Mouse (Mus musculus) skeletal muscle tissue, adult 2 months (tissue): ENCODE results near the gene Lrsam1.

Experiments
- DNase-seq: peaks from one replicate; pipeline ENCODE4 v3.0.0-alpha.2; 2012; ENCODE audit warnings: low read depth, low spot score

Lrsam1 gene

GRCm38 (mm10) chr2:32926330-32927075 is 34.9 kb downstream of the Lrsam1 start:
- DNase-seq, result no peak

GRCm38 (mm10) chr2:32924306-32924844 is 37.0 kb downstream of the Lrsam1 start:
- no peak for DNase-seq

DNA sequence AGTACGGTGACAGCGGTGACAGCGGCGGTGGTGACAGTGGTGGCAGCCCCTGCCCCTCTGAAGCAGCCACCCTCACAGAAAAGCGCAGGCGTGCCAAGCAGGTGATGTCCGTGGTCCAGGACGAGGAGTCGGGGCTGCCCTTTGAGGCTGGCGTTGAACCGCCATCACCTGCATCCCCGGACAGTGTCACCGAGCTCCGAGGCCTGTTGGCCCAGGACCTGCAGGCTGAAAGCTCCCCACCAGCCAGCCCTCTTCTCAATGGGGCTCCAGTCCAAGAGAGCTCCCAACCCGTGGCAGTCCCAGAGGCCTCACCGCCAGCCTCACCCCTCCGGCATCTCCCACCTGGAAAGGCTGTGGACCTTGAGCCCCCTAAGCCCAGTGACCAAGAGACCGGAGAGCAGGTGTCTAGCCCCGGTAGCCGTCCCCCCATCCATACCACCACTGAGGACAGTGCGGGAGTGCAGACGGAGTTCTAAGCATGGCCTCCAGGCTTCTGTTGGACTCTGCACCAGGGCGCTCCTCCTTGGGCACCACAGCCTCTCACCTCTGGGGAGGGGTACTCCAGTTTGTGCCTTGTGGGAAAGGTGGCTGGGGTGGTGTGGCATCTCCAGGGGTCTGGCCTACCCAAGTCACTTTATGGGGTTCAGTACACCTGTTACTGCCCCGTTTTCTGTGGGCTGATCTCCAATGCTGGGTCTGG is 37.7 kb downstream of the Lrsam1 start:
- no peak for DNase-seq

DNA sequence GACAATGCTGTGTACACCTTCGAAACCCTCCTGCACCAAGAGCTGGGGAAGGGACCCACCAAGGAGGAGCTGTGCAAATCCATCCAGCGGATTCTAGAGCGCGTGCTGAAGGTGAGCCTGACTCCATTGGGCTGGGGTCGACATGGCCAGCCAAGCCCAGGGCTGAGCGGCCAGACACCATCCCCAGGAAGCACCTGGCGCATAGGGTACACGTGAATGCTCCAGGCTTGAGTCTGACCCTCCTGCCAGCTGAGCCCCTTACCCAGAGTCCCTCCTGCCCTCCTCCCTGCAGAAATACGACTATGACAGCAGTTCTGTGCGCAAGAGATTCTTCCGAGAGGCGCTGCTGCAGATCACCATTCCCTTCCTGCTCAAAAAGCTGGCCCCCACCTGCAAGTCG is 38.9 kb downstream of the Lrsam1 start:
- no peak for DNase-seq

- DNase-seq, result no peak
Measured at GRCm38 (mm10) chr2:32921801-32922380, 39.5 kb downstream of the Lrsam1 start.

DNA sequence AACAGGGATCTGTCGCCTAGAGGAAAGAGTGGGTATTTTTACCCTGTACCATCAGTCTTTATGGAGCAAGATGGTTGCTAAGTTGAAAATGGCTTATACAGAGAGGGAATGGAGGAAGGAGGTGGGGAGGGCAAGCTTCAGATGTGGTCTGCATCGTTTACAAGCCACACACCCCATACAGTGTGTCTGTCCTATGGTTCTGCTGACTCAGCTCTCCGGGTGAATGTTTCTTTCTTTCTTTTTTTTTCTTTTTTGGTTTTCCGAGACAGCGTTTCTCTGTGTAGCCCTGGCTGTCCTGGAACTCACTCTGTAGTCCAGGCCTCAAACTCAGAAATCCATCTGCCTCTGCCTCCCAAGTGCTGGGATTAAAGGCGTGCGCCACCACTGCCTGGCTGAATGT is 40.2 kb downstream of the Lrsam1 start:
- DNase-seq, result no peak

- DNase-seq, result no peak
Measured at GRCm38 (mm10) chr2:32918391-32918790, 43.0 kb downstream of the Lrsam1 start.

GRCm38 (mm10) chr2:32917526-32917925 is 43.9 kb downstream of the Lrsam1 start:
- DNase-seq, result peak; percentile 55

- DNase-seq, result peak; percentile 56
Measured at GRCm38 (mm10) chr2:32914896-32915295, 46.5 kb downstream of the Lrsam1 start.

- DNase-seq, result no peak
Measured at GRCm38 (mm10) chr2:32914362-32914761, 47.1 kb downstream of the Lrsam1 start.

GRCm38 (mm10) chr2:32912210-32912804 is 49.1 kb downstream of the Lrsam1 start:
- DNase-seq, result peak; percentile 86

DNA sequence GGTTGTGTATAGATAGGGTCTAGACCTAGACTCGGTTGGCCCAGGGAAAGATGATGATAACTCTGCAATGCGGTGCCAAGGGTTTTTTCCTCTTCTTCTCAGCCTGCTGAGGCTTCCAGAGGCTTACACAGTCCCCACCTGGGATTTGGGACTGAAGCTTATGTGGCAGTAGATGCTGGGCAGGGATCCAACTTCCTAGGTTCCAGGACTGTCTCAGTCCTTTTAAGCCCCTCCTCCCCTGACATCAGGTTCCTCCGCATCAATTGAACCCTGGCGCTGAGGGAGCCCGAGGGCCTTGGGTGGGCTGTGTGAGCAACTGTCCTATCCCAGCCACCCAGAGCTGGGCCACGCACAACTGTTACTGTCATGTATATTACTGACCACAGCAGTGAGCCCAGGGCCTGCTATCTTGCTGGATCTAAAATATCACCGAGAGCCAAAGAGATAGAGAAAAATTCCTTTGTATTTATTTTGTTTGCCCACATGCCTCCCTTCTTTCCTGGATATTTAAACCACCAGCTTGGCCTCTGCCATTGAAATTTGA is 49.7 kb downstream of the Lrsam1 start:
- DNase-seq, result no peak

GRCm38 (mm10) chr2:32908796-32909195 is 52.6 kb downstream of the Lrsam1 start:
- DNase-seq, result no peak

- DNase-seq, result no peak
Measured at GRCm38 (mm10) chr2:32908272-32908671, 53.1 kb downstream of the Lrsam1 start.

- no peak for DNase-seq
Measured at GRCm38 (mm10) chr2:32907442-32907841, 54.0 kb downstream of the Lrsam1 start.

DNA sequence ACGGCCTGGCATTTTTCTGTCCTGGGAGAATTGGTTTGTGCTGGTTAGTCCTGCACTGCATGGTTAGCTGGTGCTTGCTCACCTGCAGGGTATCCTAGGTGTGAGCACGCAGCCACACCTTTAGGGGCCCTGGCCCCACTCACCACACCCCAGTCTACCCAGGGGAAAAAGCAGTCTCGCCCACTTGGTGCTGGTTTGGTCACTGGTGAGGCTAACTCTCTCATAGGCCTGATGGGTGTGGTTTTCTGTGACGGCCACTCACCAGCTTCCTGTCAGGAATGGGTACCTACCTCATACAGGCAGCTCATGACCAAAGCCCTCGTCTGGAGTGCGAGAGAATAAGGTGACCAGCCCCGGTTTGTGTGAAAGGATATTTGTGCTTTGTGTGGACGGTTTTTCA is 56.1 kb downstream of the Lrsam1 start:
- no peak for DNase-seq

GRCm38 (mm10) chr2:32904637-32905036 is 56.8 kb downstream of the Lrsam1 start:
- DNase-seq, result no peak

DNA sequence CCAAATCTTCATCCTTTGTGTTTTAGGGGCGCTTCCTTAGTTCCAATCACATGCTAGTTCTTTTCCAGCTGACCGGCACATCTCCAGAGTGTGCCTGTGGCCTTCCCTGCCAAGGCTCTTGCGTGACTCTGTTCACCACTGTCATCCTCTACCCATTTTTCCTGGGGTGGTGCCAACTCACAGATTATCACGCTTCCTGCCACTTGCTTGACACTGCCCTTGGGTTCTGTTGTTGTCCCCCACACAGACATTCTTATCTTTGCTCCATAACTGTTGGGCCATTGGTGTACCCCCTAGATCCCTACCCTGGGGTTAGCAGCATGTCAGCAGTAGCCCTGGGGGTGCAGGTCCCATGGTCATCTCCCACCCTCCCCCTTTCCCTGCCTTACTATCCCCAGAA is 57.9 kb downstream of the Lrsam1 start:
- no peak for DNase-seq

DNA sequence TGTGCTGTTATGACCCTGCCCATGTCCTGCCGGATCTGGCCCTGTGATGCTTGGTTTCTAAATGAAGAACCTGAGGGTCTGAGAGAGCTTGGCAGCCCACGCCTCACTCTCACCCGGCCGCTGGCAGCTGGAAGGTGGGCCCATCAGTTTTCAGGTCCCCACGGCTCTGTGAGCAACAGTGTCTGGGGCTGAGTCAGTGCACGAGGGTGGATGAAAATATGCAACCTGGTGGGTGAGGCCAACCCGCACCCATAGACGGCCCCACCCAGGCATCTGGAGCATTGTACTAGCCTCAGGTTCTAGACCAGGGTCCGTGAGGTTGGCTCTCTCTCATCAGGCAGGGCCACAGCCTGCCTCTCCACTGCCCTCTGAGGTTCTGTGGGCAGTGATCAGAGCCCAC is 59.3 kb downstream of the Lrsam1 start:
- no peak for DNase-seq

- no peak for DNase-seq
Measured at GRCm38 (mm10) chr2:32898983-32899382, 62.4 kb downstream of the Lrsam1 start.

DNA sequence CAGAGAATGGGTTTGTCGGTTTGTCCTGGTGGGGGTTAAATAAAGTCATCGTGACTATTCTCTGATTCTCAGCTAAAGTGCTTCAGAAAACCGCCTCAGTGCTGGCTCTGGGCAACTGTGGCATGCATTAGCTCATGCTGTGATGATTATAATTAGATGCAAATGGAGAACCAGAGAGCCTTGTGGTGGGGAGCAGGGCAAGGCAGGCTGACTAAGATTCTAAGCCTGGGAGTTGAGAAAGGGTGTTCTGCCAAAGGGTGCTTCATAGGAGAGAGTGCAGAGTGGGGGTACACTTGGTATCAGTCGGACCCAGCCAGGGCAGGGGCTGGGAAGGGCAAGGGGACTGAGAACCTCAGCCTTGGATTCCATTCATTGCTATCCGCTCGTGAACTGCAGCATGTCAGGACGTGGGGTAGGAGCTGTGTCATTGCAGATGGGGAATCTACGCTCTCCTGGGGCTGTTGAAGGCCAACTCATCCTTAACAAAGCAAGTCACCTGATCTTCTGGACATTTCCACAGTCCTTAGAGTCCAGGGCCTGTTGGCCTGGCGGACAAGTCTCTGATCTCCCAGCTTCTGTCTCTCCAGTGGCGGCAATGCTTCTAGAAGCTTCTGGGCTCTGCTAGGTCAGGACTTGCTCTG is 64.8 kb downstream of the Lrsam1 start:
- no peak for DNase-seq
